Mouse (Mus musculus): ENCODE measurements around the gene Mfsd12.

Mfsd12 gene

GRCm38 (mm10) chr10:81383802-81384604 lies 26.7 kb downstream of the Mfsd12 start, which contains the start of the genes Dohh and Gm48551:
TSS of gene Dohh (plus strand) at chr10:81384428.
TSS of gene Gm48551 (plus strand) at chr10:81384466.
- DNase-seq (ENCODE audit: low spot score in 2 of 2) = peak; percentile 98 to 99

- DNase-seq (ENCODE audit: low spot score in 2 of 2) = no peak
Measured at GRCm38 (mm10) chr10:81384605-81384982, 27.3 kb downstream of the Mfsd12 start.

GRCm38 (mm10) chr10:81385603-81386306 lies 28.5 kb downstream of the Mfsd12 start:
- DNase-seq (ENCODE audit: low spot score in 2 of 2) = no peak

- no peak for DNase-seq (ENCODE audit: low spot score in 2 of 2)
Measured at GRCm38 (mm10) chr10:81387716-81388115, 30.4 kb downstream of the Mfsd12 start.

GRCm38 (mm10) chr10:81388505-81389055 lies 31.3 kb downstream of the Mfsd12 start, which contains the start of gene Gm48552:
TSS of gene Gm48552 (plus strand) at chr10:81389005.
- DNase-seq (ENCODE audit: low spot score in 2 of 2) = no peak

GRCm38 (mm10) chr10:81389373-81389772 lies 32.1 kb downstream of the Mfsd12 start:
- DNase-seq (ENCODE audit: low spot score in 2 of 2) = no peak

GRCm38 (mm10) chr10:81389801-81390677 lies 32.7 kb downstream of the Mfsd12 start:
- DNase-seq (ENCODE audit: low spot score in 2 of 2) = peak in 1 of 2 experiments; percentile 65

- DNase-seq (ENCODE audit: low spot score in 2 of 2) = no peak
Measured at GRCm38 (mm10) chr10:81390678-81390965, 33.3 kb downstream of the Mfsd12 start.

- no peak for DNase-seq (ENCODE audit: low spot score in 2 of 2)
Measured at GRCm38 (mm10) chr10:81392270-81392669, 35.0 kb downstream of the Mfsd12 start.

GRCm38 (mm10) chr10:81392781-81393185 lies 35.5 kb downstream of the Mfsd12 start, which contains the start of gene Smim24:
TSS of gene Smim24 (plus strand) at chr10:81393051.
- no peak for DNase-seq (ENCODE audit: low spot score in 2 of 2)

- DNase-seq (ENCODE audit: low spot score in 2 of 2) = no peak
Measured at GRCm38 (mm10) chr10:81393456-81394063, 36.3 kb downstream of the Mfsd12 start.

GRCm38 (mm10) chr10:81395127-81395526 lies 37.8 kb downstream of the Mfsd12 start:
- peak in 1 of 2 experiments; percentile 67 for DNase-seq (ENCODE audit: low spot score in 2 of 2)

GRCm38 (mm10) chr10:81395865-81396264 lies 38.6 kb downstream of the Mfsd12 start:
- DNase-seq (ENCODE audit: low spot score in 2 of 2) = no peak

- no peak for DNase-seq (ENCODE audit: low spot score in 2 of 2)
Measured at GRCm38 (mm10) chr10:81396749-81397148, 39.5 kb downstream of the Mfsd12 start.

- DNase-seq (ENCODE audit: low spot score in 2 of 2) = no peak
Measured at GRCm38 (mm10) chr10:81399296-81399695, 42.0 kb downstream of the Mfsd12 start.

GRCm38 (mm10) chr10:81399798-81400308 lies 42.6 kb downstream of the Mfsd12 start:
- DNase-seq (ENCODE audit: low spot score in 2 of 2) = no peak

- no peak for DNase-seq (ENCODE audit: low spot score in 2 of 2)
Measured at GRCm38 (mm10) chr10:81400371-81401204, 43.3 kb downstream of the Mfsd12 start.

- DNase-seq (ENCODE audit: low spot score in 2 of 2) = no peak
Measured at GRCm38 (mm10) chr10:81401205-81401520, 43.9 kb downstream of the Mfsd12 start.

- DNase-seq (ENCODE audit: low spot score in 2 of 2) = no peak
Measured at GRCm38 (mm10) chr10:81401521-81402226, 44.4 kb downstream of the Mfsd12 start.
